In the genomic region with DNA sequence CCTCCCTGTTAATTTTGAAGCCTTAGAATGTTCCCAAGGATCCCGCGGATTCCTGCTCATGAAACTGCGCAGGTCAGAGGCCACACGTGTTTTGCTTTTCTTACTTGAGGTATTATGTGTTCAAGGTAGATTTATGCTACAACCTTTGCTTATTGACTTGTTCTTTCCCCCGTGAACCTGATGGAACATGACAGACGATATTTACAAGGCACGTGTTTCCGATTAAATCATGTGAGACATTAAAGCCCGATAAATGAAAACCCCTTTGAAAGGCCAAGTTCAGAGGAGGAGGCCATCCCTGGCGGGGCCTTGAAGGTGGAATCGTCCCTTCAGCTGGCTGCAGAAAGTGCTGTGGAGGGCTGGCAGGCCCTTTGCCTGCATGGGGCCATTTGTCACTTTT, we compare ENCODE assay signal across 14 mouse cellular contexts. TPM values are rescaled to one million over a fixed set of nuclear protein-coding genes. Genes with fewer than 3 reads are reported as not detected.
"Had no signal": no experiment of that assay in that cellular context is flagged by ENCODE, and none has a peak within 500 bp of the region (broad histone marks: within the 10 kb centered on the region; RNA-seq: fewer than 3 reads in every experiment).

No protein-coding gene starts in this region.

- H3K4me1 ChIP-seq: midbrain, embryonic 15.5 days had no signal

- H3K27ac ChIP-seq: left cerebral cortex, adult 2 months; limb, embryonic 15.5 days; midbrain, embryonic 15.5 days; neural tube, embryonic 12.5 days; stomach, postnatal 0 days had no signal

- H3K4me2 ChIP-seq: limb, embryonic 15.5 days; liver, embryonic 12.5 days; lung, embryonic 14.5 days; midbrain, embryonic 11.5 days; midbrain, embryonic 15.5 days; neural tube, embryonic 12.5 days had no signal

- H3K27me3 ChIP-seq: midbrain, embryonic 15.5 days; neural tube, embryonic 12.5 days had no signal

- DNase-seq: kidney, postnatal 10 days; kidney, postnatal 4 days; lung, embryonic 14.5 days; lung, postnatal 10 days; lung, postnatal 4 days had no signal

- H3K4me3 ChIP-seq: left cerebral cortex, adult 2 months; limb, embryonic 15.5 days; liver, embryonic 12.5 days; midbrain, embryonic 15.5 days; neural tube, embryonic 12.5 days had no signal

- H3K9me3 ChIP-seq: limb, embryonic 15.5 days; liver, embryonic 12.5 days; midbrain, embryonic 15.5 days; neural tube, embryonic 12.5 days had no signal

- H3K9ac ChIP-seq: limb, embryonic 15.5 days; liver, embryonic 12.5 days; lung, embryonic 14.5 days; midbrain, embryonic 15.5 days; neural tube, embryonic 12.5 days had no signal

- ATAC-seq: liver, embryonic 12.5 days; midbrain, embryonic 15.5 days had no signal

- H3K36me3 ChIP-seq: limb, embryonic 15.5 days; liver, embryonic 12.5 days; midbrain, embryonic 15.5 days; neural tube, embryonic 12.5 days had no signal

RNA-seq across cellular contexts. Expression of a gene that starts 26.1 kb away (rescaled TPM):
- total RNA-seq: monocyte, adult 5-6 weeks; neutrophil, adult 5-6 weeks had no signal
